Mouse (Mus musculus) bone marrow, adult 2 months (tissue): Measurements from ENCODE around the gene Ccdc87.

Source experiments
- CTCF ChIP-seq: fragments of 200-500 bp; IDR thresholded peaks from 2 replicates; pipeline ENCODE4 v1.5.1; 2011; ENCODE audit warnings: low read length, control low read depth; ENCODE audit not compliant: control insufficient read depth, insufficient read depth
- POLR2A ChIP-seq: fragments of 200-500 bp; IDR thresholded peaks from 2 replicates; pipeline ENCODE4 v1.6.1; 2011; ENCODE audit warnings: low read depth, mild to moderate bottlenecking, control low read depth, low read length, borderline replicate concordance; ENCODE audit not compliant: control insufficient read depth

DNA sequence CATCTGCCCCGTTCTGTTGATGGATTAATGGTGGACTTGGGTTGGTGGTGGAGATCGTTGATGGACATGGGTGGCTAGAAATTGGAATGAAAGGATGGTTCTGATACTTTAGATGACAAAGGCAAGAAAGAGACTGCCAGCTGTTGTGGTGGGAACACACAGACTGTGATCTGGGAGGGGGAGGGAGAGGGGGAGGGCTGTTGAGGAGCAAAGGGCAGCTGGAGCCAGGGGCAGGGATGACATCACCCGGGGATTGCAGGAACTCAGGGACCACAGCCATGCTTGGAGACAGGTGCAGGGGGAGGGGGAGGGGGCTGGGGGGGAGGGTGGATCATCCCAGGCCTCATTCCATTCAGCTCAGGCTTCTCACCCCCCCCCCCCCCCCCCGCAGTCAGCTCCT is 37.1 kb downstream of the Ccdc87 start:
- TF ChIP-seq CTCF (no peak), POLR2A (no peak)
